Mouse (Mus musculus): ENCODE data around the gene Liph. TPM values are rescaled to one million over a fixed set of nuclear protein-coding genes. Genes with fewer than 3 reads are reported as not detected.

Gene Liph
- 1.5 TPM for total RNA-seq (2023)

GRCm38 (mm10) chr16:21995304-21995703, at the start of gene Liph:
Gene Liph (minus strand): TSS chr16:21995663.

GRCm38 (mm10) chr16:22009099-22009584, 13.7 kb upstream of the Liph start, which contains the start of gene Senp2:
Gene Senp2 (plus strand): TSS chr16:22009484.

GRCm38 (mm10) chr16:21946761-21947715, 48.4 kb downstream of the Liph start, which contains the start of gene Tmem41a:
Gene Tmem41a (minus strand): TSS chr16:21947552.

Other genes with a start within 250 kb of the Liph start
- 4.1 TPM for gene Ehhadh, start 207.9 kb downstream of the Liph start, total RNA-seq (2023)
- 0.70 TPM for gene Map3k13, start 201.3 kb downstream of the Liph start, total RNA-seq (2023)
- gene Tmem41a, start 48.1 kb downstream of the Liph start, total RNA-seq (2023): 9.2 TPM
- gene Senp2, start 13.8 kb upstream of the Liph start, total RNA-seq (2023): 107 TPM
- gene Igf2bp2, start 167.6 kb upstream of the Liph start, total RNA-seq (2023): 0.37 TPM

Data from CD8-positive naive resting alpha-beta T cell, adult 57 days (primary cell).